Mouse (Mus musculus) cerebellum, postnatal 14 days (tissue): ENCODE measurements at regions not wholly inside any gene's neighbourhood (a gene's known extent, or its start where the extent isn't known, plus 50 kb on each side); places are given as distances from the start of the nearest gene placed in this dataset.

Source experiments
- DNase-seq, 2 experiments: peaks; one replicate each; pipeline ENCODE4 v3.0.0; 2021; ENCODE audit warnings: mixed read lengths in 2 of 2

GRCm38 (mm10) chr16:27783978-27784377, 395.3 kb downstream of the Ccdc50 start:
- peak; percentile 19 to 43 for DNase-seq

GRCm38 (mm10) chr16:27793406-27793805, 404.7 kb downstream of the Ccdc50 start:
- DNase-seq = no peak

- DNase-seq = no peak
These were observed 406.2 kb downstream of the Ccdc50 start for GRCm38 (mm10) chr16:27794907-27795306.

- no peak for DNase-seq
These were observed 407.6 kb downstream of the Ccdc50 start for GRCm38 (mm10) chr16:27796153-27796822.

- no peak for DNase-seq
These were observed 425.8 kb downstream of the Ccdc50 start for GRCm38 (mm10) chr16:27814476-27814875.
